Mouse (Mus musculus) neutrophil, adult 5-6 weeks (primary cell): ENCODE measurements around the gene Kirrel3. TPM values are rescaled to one million over a fixed set of nuclear protein-coding genes. Genes with fewer than 3 reads are reported as not detected.

Experiments
- ATAC-seq: fragments of 151-379, 151-347 bp; 2 replicates; pipeline ENCODE4 v1.8.0; 2017; ENCODE audit warnings: mild to moderate bottlenecking, moderate TSS enrichment; ENCODE audit not compliant: insufficient number of reproducible peaks, poor library complexity, low FRiP score, severe bottlenecking; ENCODE audit errors: extremely low read depth
- total RNA-seq: library from RNA; stranded (forward); fragments of 200-1000 nt; gene quantifications from 2 replicates; pipeline ENCODE4 v1.2.3, GENCODE M21; 2017

Gene Kirrel3
- total RNA-seq, 1 experiment from 2014 or later: not detected

DNA sequence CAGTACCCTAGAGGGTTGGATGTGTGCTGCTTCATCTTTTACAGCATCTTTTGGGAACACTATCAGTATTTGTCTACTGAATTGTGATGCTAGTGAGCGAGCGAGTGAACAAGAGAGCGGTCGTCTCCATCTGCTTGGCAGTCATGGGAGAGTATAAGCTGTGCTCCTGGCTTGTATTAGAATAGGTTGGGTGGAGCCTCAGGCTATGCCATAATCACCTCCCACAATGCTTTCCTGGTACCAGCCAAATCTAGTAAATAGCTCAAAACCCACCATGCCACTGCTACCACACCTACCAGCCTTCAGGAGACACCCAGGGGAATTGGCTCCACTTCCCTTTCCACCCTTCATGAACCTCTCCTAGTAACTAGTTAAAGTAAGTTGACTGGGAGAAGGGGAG, 285.3 kb downstream of the Kirrel3 start:
- no peak for ATAC-seq

DNA sequence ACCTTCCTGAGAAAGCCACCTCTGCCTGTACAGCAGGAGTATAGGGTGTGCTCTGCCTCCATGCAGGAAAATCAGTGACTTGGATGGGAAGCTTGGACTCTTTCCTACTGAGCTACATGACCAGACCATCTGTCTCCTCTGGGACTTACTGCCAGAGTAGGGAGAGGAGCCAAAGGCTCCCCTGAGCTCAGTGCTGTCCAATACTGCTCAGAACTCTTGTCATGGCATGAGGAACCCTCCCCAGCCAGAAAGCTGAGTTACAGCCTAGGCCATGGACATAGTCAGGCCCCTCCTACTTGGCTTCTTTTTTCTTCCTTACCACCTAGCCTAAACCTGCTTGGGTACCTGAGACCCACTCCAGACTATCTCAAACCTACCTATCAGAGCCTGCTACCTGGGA, 285.7 kb downstream of the Kirrel3 start:
- no peak for ATAC-seq

DNA sequence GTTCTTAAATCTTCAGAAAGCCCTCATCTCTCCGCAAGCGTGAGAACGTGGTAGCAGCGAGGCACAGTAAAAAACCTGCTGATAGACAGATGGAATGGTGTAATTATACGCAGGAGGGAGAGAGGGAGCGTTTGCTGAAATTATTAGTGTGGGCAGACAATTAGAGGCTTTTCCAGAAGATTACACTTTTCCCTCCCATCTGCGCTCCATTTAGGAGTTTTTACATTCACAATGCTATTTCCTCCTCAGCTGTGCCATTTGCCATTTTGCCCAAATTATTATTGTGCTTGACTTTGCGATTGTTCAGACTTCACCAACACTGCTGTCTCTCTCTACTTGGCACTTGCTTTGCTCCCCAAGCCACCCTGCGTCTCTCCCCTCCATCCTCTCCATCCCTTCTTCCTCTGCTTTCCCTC, 286.3 kb downstream of the Kirrel3 start:
- no peak for ATAC-seq

- no peak for ATAC-seq
Measured at GRCm38 (mm10) chr9:34781356-34781755, 295.7 kb downstream of the Kirrel3 start.

DNA sequence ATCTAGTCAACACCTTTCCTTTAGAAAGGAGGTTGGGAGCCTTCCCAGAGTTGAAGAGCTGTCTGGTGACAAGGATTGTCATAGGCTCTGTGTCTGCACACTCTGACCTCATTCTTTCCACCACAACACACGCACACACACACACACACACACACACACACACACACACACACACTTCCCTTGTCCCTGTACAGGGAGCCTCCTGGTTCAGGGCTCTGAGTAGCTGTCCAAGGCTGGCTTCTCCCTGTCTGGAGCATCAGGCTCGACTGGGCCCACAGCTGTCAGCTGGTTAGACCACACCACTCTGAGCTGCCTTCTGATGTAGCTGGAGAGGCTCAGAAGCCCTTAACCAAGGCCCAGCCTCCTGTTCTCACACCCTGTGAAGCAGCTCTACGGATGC, 302.2 kb downstream of the Kirrel3 start:
- ATAC-seq: no peak

DNA sequence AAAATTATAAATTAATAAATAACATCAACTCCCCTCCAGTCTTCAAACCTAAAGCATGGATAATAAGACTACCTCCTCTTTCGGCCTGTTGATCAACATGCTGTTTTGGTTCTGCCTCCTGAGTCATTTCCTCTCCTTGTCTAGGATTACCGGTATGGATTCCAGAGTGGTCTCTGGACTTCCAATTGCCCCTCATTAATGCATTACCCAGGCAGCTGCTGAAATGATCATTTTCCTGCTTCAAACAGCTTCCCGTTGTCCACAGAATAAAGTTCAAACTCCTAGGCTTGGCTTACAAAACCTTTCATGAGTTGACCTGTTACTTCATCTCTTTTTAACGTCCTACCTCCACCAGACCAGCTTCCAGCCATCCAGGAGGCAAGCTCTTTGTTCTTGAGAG, 309.5 kb downstream of the Kirrel3 start:
- ATAC-seq: no peak

DNA sequence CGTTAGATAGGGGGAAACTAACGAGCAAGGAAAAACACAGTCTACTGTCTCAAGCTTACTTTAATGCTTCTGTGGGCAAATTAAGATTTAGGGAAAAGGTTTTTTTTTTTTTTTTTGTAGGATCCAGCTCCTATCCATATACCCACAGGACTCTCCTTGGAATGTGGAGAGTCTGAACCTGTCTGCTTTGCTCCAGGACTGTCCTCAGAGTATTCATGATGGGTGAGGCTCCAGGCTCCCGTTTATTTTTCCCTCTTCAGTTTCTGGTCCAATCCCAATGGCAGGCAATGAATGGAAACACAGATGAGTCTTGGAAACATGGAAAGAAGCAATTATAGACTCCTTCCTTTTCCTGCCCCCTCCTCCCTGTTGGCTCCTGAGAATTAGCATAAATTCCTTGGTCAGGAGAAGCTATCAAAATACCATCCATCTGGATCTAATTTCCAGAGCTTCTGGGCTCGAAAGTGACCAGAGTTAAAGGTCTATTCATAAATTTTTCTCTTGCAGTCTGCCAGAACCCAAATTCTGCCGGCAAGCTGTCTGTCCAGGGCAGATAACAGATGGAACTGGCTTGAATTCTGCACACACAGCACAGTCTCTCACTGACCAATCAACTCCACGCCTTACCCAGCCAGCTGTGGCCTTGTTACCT, 312.1 kb downstream of the Kirrel3 start:
- ATAC-seq: no peak

DNA sequence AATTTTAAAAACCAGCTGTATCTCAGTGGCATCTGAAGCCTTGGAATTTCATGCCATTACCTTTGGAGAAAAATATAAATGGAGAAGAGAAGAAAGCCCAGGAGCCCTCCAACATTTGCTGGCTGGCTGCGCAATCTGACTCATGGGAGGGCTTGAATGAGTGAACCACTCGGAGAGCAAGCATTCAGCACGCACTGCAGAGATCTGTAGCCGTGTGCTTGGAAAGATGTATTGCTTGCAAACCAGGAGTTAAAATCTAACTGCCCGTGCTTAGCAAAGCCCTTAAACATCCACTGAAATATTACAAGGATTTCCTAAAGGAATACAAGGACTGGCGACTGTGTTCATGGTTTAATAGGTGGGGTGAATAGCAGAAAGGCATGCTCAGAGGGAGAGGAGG, 316.0 kb downstream of the Kirrel3 start:
- no peak for ATAC-seq

GRCm38 (mm10) chr9:34806854-34807253, 321.2 kb downstream of the Kirrel3 start:
- ATAC-seq: no peak

DNA sequence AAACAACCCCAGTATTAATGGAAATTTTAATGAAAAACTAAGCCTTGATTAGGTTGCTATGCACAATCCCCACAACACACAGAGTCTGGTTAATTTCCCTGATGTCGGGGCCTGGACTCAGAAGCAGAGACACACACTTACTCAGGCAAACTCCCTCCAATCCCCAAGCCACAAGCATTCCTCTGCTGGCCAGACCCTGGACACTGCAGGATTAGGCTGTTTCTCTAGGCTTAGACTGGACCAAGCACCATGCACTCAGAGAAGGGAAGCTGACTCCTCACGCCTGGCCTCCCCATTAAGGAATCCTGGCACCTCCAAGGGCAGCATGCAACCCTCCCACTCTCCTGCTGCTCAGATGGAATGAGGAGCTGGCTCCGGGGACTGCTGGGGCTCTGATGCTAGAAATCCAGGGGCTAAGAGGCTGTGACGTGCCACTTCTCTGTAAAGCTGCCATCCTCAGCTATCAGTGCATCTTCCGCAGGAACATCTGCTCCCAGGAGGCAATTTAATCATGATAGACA, 324.4 kb downstream of the Kirrel3 start:
- no peak for ATAC-seq

DNA sequence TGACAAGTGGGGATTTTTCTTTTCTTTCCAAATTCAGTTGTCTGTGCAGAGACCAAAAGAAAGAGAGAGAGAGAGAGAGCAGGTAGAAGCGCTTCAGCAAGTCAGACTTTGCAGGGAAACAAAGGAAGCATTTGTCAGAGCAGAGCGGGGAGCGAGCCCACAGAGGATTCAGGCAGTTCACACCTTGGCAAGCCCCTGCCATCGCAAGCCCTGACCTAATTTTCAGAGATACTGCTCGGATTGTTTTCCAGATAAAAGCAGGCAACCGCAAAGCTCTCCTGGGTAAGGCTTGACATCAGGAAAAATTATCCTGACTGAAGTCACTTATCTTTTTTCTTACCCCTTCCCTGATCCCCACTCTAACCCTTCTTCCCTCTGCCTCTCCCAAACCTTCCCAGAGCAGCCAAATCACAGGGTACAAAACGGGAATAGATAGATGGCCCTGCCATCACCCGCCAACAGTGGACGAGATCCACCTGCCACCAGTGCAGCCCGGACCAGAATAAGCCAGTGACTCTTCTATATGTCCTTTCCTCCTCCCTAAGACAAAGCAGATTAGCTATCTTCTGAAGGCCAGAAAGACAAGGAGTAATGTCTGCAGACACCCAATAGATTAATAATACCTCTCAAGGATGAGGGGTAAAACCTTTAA, 332.8 kb downstream of the Kirrel3 start:
- ATAC-seq: no peak

DNA sequence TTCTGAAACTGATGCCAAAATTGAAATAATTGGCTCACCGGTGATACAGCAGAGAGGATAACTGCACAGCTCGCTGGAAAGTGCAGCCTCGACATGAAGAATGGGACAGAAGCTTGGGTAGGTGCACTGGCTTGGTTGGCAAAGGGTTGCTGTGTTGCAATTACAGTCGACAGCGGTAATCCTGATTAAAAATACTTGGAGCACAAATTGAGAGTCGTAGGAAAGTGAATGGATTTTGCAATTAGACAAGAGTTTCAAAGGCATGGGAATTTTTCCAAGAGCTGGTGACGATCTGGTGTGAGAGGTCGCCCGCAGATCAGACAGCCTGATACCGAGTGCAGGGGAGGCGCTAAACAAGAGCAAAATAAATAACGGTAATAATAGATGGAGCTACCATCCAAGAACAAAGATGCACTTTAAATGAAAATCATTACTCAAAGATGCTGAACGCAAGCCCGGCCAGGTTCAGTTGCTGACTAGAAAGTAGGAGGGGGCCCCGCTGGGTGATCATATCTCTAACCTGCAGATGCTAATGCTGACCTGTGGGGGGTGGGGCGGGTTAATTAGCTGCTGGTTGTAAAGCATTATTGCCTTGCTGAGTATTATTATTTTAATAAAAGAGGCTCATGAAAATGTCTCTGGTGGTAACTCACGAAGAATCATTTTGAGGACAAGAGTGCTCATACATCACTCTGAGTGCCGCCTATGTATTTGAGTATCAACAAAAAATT, 338.8 kb downstream of the Kirrel3 start:
- ATAC-seq: no peak

DNA sequence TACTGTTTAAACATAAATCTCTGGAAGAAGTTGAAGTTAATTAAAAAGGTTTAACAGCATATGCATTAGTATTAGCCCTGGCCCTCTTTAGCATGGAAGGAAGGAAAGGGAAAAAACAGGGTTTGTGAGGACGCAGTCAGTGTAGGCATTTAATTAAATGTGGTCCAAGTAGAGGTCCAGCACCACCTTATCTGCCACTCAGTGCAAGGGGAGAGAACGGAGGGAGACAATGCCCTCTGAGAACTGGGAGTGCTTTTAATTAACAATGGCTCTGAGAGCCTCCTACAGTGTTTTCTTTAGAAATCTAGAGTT, 339.4 kb downstream of the Kirrel3 start:
- ATAC-seq: no peak

GRCm38 (mm10) chr9:34825402-34826008, 339.8 kb downstream of the Kirrel3 start:
- ATAC-seq: no peak

GRCm38 (mm10) chr9:34830696-34831095, 345.0 kb downstream of the Kirrel3 start:
- no peak for ATAC-seq

DNA sequence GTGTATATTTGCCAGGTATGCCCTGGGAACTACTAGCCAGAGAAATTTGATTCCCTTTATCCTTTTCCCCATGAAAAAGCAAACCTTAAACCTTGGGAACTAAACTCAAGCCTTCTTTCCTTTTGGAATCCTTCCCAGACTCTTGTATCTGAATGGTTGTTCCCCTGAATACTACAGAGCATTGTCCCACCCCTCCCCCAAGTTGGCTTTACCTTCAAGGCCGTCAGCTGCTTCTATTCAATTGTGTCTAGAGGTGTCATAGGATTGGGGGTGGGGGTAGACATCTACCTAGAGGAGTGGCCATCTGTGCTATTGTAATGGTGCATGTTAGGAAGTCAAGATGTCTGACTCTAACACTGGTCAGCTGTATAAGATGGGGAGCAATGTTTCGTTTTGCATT, 351.1 kb downstream of the Kirrel3 start:
- no peak for ATAC-seq

GRCm38 (mm10) chr9:34837700-34838462, 352.2 kb downstream of the Kirrel3 start:
- ATAC-seq: no peak

GRCm38 (mm10) chr9:34843275-34843965, 357.7 kb downstream of the Kirrel3 start:
- ATAC-seq: no peak

GRCm38 (mm10) chr9:34846440-34846839, 360.7 kb downstream of the Kirrel3 start:
- no peak for ATAC-seq
